Mouse (Mus musculus) megakaryocyte, embryonic 14.5 days (primary cell): ENCODE data around the gene Tap1.

Experiments used
- FLI1 ChIP-seq: IDR thresholded peaks from 2 replicates; pipeline ENCODE4 v1.6.1; 2012; ENCODE audit warnings: low read length, inconsistent platforms, mixed read lengths
- GATA1 ChIP-seq: IDR thresholded peaks from 3 replicates; pipeline ENCODE4 v1.6.1; 2012; ENCODE audit warnings: mixed read lengths, low read length, inconsistent platforms, borderline replicate concordance

DNA sequence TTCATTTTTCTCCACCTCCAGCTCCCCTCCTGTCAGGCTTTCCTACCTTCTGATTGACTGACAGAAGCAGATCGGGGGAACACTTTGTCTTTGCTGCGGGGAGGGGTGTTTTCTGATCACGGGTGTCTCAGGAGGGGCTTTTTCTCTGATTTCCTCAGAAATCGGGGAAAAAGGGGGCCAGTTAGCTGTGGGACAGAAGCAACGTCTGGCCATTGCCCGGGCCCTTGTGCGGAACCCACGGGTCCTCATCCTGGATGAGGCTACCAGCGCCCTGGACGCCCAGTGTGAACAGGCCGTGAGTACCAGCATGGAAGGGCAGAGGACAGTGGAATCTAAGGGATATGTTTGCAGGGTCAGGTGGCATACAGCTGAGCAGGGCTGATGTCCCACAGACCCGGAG lies 27.8 kb downstream of the Tap1 start:
- TF ChIP-seq FLI1, result no peak
- TF ChIP-seq GATA1, result no peak
